Mouse (Mus musculus): ENCODE results near the gene 4930404N11Rik. TPM values are rescaled to one million over a fixed set of nuclear protein-coding genes. Genes with fewer than 3 reads are reported as not detected.

Gene 4930404N11Rik
- total RNA-seq, 2 experiments from 2014 or later = 0.37 to 0.49 TPM

GRCm38 (mm10) chr10:81383802-81384604 is 18.4 kb upstream of the 4930404N11Rik start, which contains the start of the genes Dohh and Gm48551:
Dohh (plus strand) TSS chr10:81384428.
Gm48551 (plus strand) TSS chr10:81384466.
- peak; percentile 97 for ATAC-seq (ENCODE audit: poor library complexity, severe bottlenecking)

- no peak for ATAC-seq (ENCODE audit: poor library complexity, severe bottlenecking)
These were observed 16.4 kb upstream of the 4930404N11Rik start for GRCm38 (mm10) chr10:81382039-81382438.

- no peak for ATAC-seq (ENCODE audit: poor library complexity, severe bottlenecking)
These were observed 14.3 kb upstream of the 4930404N11Rik start for GRCm38 (mm10) chr10:81379809-81380378.

- ATAC-seq (ENCODE audit: poor library complexity, severe bottlenecking) = no peak
These were observed 13.6 kb upstream of the 4930404N11Rik start for GRCm38 (mm10) chr10:81379183-81379553.

GRCm38 (mm10) chr10:81378553-81379182 is 13.1 kb upstream of the 4930404N11Rik start:
- peak; percentile 93 for ATAC-seq (ENCODE audit: poor library complexity, severe bottlenecking)

- ATAC-seq (ENCODE audit: poor library complexity, severe bottlenecking) = no peak
These were observed 12.4 kb upstream of the 4930404N11Rik start, which contains the start of gene Fzr1 for GRCm38 (mm10) chr10:81377793-81378552. Fzr1 (minus strand) TSS chr10:81378516.

- ATAC-seq (ENCODE audit: poor library complexity, severe bottlenecking) = no peak
These were observed 11.7 kb upstream of the 4930404N11Rik start for GRCm38 (mm10) chr10:81377362-81377664.

- no peak for ATAC-seq (ENCODE audit: poor library complexity, severe bottlenecking)
These were observed 11.1 kb upstream of the 4930404N11Rik start for GRCm38 (mm10) chr10:81376561-81377361.

GRCm38 (mm10) chr10:81375322-81375721 is 9.7 kb upstream of the 4930404N11Rik start:
- no peak for ATAC-seq (ENCODE audit: poor library complexity, severe bottlenecking)

GRCm38 (mm10) chr10:81367207-81367495 is 1.5 kb upstream of the 4930404N11Rik start:
- ATAC-seq (ENCODE audit: poor library complexity, severe bottlenecking) = no peak

GRCm38 (mm10) chr10:81366477-81367206 is 1.0 kb upstream of the 4930404N11Rik start:
- ATAC-seq (ENCODE audit: poor library complexity, severe bottlenecking) = no peak

- ATAC-seq (ENCODE audit: poor library complexity, severe bottlenecking) = no peak
These were observed 543 bp downstream of the 4930404N11Rik start for GRCm38 (mm10) chr10:81365073-81365472.

GRCm38 (mm10) chr10:81364666-81365065 is 950 bp downstream of the 4930404N11Rik start:
- ATAC-seq (ENCODE audit: poor library complexity, severe bottlenecking) = no peak

- ATAC-seq (ENCODE audit: poor library complexity, severe bottlenecking) = no peak
These were observed 1.9 kb downstream of the 4930404N11Rik start for GRCm38 (mm10) chr10:81363436-81364346.

GRCm38 (mm10) chr10:81362336-81362949 is 3.2 kb downstream of the 4930404N11Rik start:
- no peak for ATAC-seq (ENCODE audit: poor library complexity, severe bottlenecking)

GRCm38 (mm10) chr10:81360721-81361120 is 4.9 kb downstream of the 4930404N11Rik start:
- ATAC-seq (ENCODE audit: poor library complexity, severe bottlenecking) = no peak

- ATAC-seq (ENCODE audit: poor library complexity, severe bottlenecking) = peak; percentile 54
These were observed 6.8 kb downstream of the 4930404N11Rik start for GRCm38 (mm10) chr10:81358841-81359240.

GRCm38 (mm10) chr10:81358209-81358608 is 7.4 kb downstream of the 4930404N11Rik start:
- no peak for ATAC-seq (ENCODE audit: poor library complexity, severe bottlenecking)

All from megakaryocyte, adult 5-6 weeks (primary cell).